Mouse (Mus musculus) limb, embryonic 11.5 days (tissue): ENCODE results near the gene Acox2. TPM values are rescaled to one million over a fixed set of nuclear protein-coding genes. Genes with fewer than 3 reads are reported as not detected.

Source experiments
- ATAC-seq: fragments of 200-750 bp; cut with Nextera tagmentation; 2 replicates; pipeline ENCODE4 v1.8.0; 2017; ENCODE audit warnings: low read depth; ENCODE audit not compliant: insufficient number of reproducible peaks, low FRiP score, low TSS enrichment
- DNase-seq: peaks from one replicate; pipeline ENCODE4 v3.0.0-alpha.2; 2015; ENCODE audit warnings: low spot score
- H3K27ac ChIP-seq: fragments of 300-500 bp; sonication (generic); replicated peaks from 2 replicates; pipeline ENCODE4 v1.5.1; 2014; ENCODE audit warnings: low read depth, mild to moderate bottlenecking, low read length
- H3K27me3 ChIP-seq: fragments of 300-500 bp; sonication (generic); 2 replicates; pipeline ENCODE4 v1.6.1; 2014; ENCODE audit warnings: mild to moderate bottlenecking, low read length, mixed read lengths; ENCODE audit not compliant: control insufficient read depth, insufficient read depth
- H3K36me3 ChIP-seq: fragments of 300-500 bp; sonication (generic); 2 replicates; pipeline ENCODE4 v1.6.1; 2014; ENCODE audit warnings: mild to moderate bottlenecking, low read length, moderate library complexity, mixed read lengths; ENCODE audit not compliant: control insufficient read depth, insufficient read depth
- H3K4me1 ChIP-seq: fragments of 300-500 bp; sonication (generic); 2 replicates; pipeline ENCODE4 v1.6.1; 2014; ENCODE audit warnings: low read length, mixed read lengths; ENCODE audit not compliant: control insufficient read depth, insufficient read depth
- H3K4me2 ChIP-seq: fragments of 300-500 bp; sonication (generic); 2 replicates; pipeline ENCODE4 v1.6.1; 2014; ENCODE audit warnings: low read depth, mild to moderate bottlenecking, moderate library complexity; ENCODE audit not compliant: severe bottlenecking
- H3K4me3 ChIP-seq: fragments of 300-500 bp; sonication (generic); 2 replicates; pipeline ENCODE4 v1.5.1; 2014; ENCODE audit warnings: low read depth, low read length
- H3K9ac ChIP-seq: fragments of 300-500 bp; sonication (generic); 2 replicates; pipeline ENCODE4 v1.6.1; 2014; ENCODE audit warnings: mild to moderate bottlenecking, low read length
- H3K9me3 ChIP-seq: fragments of 300-500 bp; sonication (generic); 2 replicates; pipeline ENCODE4 v1.6.1; 2016; ENCODE audit warnings: low read length; ENCODE audit not compliant: control insufficient read depth
- WGBS: fragments of 180-500 bp; shearing (Covaris S2); extraction: QIAGEN DNeasy Blood & Tissue Kit; methylation state at CpG from one replicate; pipeline ENCODE4 v1.1.7; 2014; 5-methylcytosine and 5-hydroxymethylcytosine counted together
- polyA plus RNA-seq: library from polyadenylated mRNA; unstranded; fragments of >200 nt; fragmentation: Nextera tagmentation; extraction: Ambion mirVana; gene quantifications from 2 replicates; pipeline ENCODE4 v1.2.1, GENCODE M21; 2014

Acox2 gene
- polyA plus RNA-seq, 1 experiment from 2014 or later = not detected

DNA sequence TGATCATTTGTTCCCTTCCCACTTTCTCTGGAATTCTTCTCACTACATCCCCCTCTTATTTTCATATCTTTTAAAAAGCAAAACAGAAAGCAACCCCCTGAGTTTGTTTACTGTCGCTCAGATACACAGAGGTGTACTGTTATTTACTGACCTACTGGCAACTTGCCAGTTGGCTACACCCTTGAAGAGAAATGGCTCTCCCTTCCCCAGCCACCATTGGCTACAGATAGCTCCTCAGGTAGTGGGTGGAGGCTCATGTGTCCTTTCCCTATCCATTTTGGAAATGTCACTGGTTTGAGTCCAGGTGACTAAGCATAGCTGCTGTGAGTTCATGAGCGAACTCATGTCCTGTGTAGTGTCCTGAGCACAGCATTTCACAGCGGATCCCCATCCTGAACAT lies 57.4 kb downstream of the Acox2 start:
- WGBS = 82% methylated on average over 3 of the region's 3 CpGs
- no peak overlapping the region for H3K27ac ChIP-seq
- no peak overlapping the region for H3K4me2 ChIP-seq
- no peaks in the 10 kb centered on the region for H3K36me3 ChIP-seq
- ATAC-seq (no peak), DNase-seq (no peak)
- no peak overlapping the region for H3K9ac ChIP-seq
- H3K4me3 ChIP-seq = no peak overlapping the region
- no peaks in the 10 kb centered on the region for H3K27me3 ChIP-seq
- no peaks in the 10 kb centered on the region for H3K9me3 ChIP-seq
- no peaks in the 10 kb centered on the region for H3K4me1 ChIP-seq

- H3K27me3 ChIP-seq = no peaks in the 10 kb centered on the region
- DNase-seq (no peak), ATAC-seq (no peak)
- WGBS = 93% methylated on average over 5 of the region's 5 CpGs
- no peaks in the 10 kb centered on the region for H3K4me1 ChIP-seq
- no peak overlapping the region for H3K9ac ChIP-seq
- H3K4me3 ChIP-seq = no peak overlapping the region
- no peaks in the 10 kb centered on the region for H3K9me3 ChIP-seq
- H3K36me3 ChIP-seq = no peaks in the 10 kb centered on the region
- H3K4me2 ChIP-seq = no peak overlapping the region
- H3K27ac ChIP-seq = no peak overlapping the region
Observed at GRCm38 (mm10) chr14:8200769-8201168, 58.4 kb downstream of the Acox2 start.

- H3K27ac ChIP-seq = no peak overlapping the region
- H3K36me3 ChIP-seq = no peaks in the 10 kb centered on the region
- H3K27me3 ChIP-seq = no peaks in the 10 kb centered on the region
- H3K9me3 ChIP-seq = no peaks in the 10 kb centered on the region
- ATAC-seq = no peak
- 82% methylated on average over 6 of the region's 6 CpGs for WGBS
- H3K9ac ChIP-seq = no peak overlapping the region
- H3K4me1 ChIP-seq = 0 out of 2 replicates have a peak, but pooled peaks cover 4% of the 10 kb centered on the region
- DNase-seq = no peak
- no peak overlapping the region for H3K4me2 ChIP-seq
- no peak overlapping the region for H3K4me3 ChIP-seq
Observed at GRCm38 (mm10) chr14:8192727-8193126, 66.4 kb downstream of the Acox2 start.

DNA sequence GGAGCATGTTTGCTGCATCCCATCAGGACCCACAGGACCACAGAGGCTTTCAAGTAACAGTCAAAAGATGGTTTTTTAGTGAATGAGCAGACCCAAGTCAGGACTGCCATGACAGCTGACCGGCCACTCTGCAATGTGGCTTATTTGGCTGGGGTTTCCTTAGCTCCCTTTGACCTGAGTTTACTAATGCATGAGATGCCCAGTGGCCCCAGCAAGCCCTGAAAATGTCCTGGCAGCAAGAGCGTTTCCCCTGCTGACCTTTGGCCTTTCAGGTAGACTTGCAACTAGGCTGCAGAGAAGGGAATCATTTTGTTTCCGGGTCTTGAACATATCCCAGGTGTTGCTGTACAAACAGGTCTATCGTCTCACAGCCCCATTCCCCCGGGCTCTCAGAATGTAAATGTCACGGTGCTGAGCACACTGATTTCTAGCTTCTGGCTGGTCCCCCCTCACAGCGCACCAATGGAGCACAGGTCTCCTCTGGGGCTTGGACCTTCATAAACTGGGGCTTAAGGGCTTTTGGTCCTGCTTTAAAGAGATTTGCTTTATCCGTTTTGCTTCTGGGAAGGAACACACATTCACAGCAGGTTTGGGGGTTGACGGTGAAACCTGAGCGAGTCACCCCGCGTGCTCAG lies 67.7 kb downstream of the Acox2 start:
- H3K4me1 ChIP-seq = 0 out of 2 replicates have a peak, but pooled peaks cover 4% of the 10 kb centered on the region
- no peaks in the 10 kb centered on the region for H3K27me3 ChIP-seq
- H3K36me3 ChIP-seq = no peaks in the 10 kb centered on the region
- no peak overlapping the region for H3K27ac ChIP-seq
- H3K4me2 ChIP-seq = no peak overlapping the region
- ATAC-seq (no peak), DNase-seq (no peak)
- WGBS = 54% methylated on average over 12 of the region's 12 CpGs
- no peaks in the 10 kb centered on the region for H3K9me3 ChIP-seq
- H3K4me3 ChIP-seq = no peak overlapping the region
- H3K9ac ChIP-seq = no peak overlapping the region

DNA sequence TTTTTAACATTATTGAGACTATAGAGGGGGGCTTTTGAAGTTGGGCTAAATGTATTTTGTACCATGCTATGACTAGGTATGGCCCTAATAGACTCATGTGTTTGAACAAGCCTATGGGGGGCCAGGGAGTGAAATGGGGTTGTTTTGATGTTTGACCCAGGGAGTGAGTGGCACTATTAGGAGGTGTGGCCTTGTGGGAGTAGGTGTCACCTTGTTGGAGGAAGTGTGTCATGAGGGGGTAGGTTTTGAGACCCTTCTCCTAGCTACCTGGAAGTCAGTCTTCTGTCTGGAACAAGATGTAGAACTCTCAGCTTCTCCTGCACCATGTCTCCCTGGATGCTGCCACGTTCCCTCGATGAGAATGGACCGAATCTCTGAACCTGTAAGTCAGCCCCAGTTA lies 68.6 kb downstream of the Acox2 start:
- ATAC-seq (no peak), DNase-seq (no peak)
- H3K9me3 ChIP-seq = no peaks in the 10 kb centered on the region
- 0 out of 2 replicates have a peak, but pooled peaks cover 4% of the 10 kb centered on the region for H3K4me1 ChIP-seq
- WGBS = 88% methylated on average over 3 of the region's 3 CpGs
- no peak overlapping the region for H3K9ac ChIP-seq
- H3K27me3 ChIP-seq = no peaks in the 10 kb centered on the region
- H3K36me3 ChIP-seq = no peaks in the 10 kb centered on the region
- no peak overlapping the region for H3K27ac ChIP-seq
- H3K4me3 ChIP-seq = no peak overlapping the region
- no peak overlapping the region for H3K4me2 ChIP-seq

- H3K9me3 ChIP-seq = no peaks in the 10 kb centered on the region
- no peak overlapping the region for H3K9ac ChIP-seq
- H3K4me3 ChIP-seq = no peak overlapping the region
- 92% methylated on average over 6 of the region's 6 CpGs for WGBS
- no peak for DNase-seq
- H3K36me3 ChIP-seq = no peaks in the 10 kb centered on the region
- H3K4me1 ChIP-seq = 0 out of 2 replicates have a peak, but pooled peaks cover 2% of the 10 kb centered on the region
- no peak overlapping the region for H3K4me2 ChIP-seq
- ATAC-seq = no peak
- no peak overlapping the region for H3K27ac ChIP-seq
- no peaks in the 10 kb centered on the region for H3K27me3 ChIP-seq
Observed at GRCm38 (mm10) chr14:8186278-8187045, 72.7 kb downstream of the Acox2 start.

GRCm38 (mm10) chr14:8183330-8183729 lies 75.8 kb downstream of the Acox2 start:
- 55% methylated on average over 3 of the region's 3 CpGs for WGBS
- no peak for ATAC-seq

GRCm38 (mm10) chr14:8180371-8181035 lies 78.7 kb downstream of the Acox2 start:
- H3K27ac ChIP-seq = no peak overlapping the region
- no peak overlapping the region for H3K4me3 ChIP-seq
- H3K36me3 ChIP-seq = no peaks in the 10 kb centered on the region
- no peaks in the 10 kb centered on the region for H3K4me1 ChIP-seq
- WGBS = 76% methylated on average over 4 of the region's 4 CpGs
- H3K4me2 ChIP-seq = no peak overlapping the region
- ATAC-seq = no peak
- no peaks in the 10 kb centered on the region for H3K27me3 ChIP-seq
- no peaks in the 10 kb centered on the region for H3K9me3 ChIP-seq
- no peak overlapping the region for H3K9ac ChIP-seq
- DNase-seq = no peak

More at GRCm38 (mm10) chr14:8183330-8183729, 75.8 kb downstream of the Acox2 start:
- no peaks in the 10 kb centered on the region for H3K4me1 ChIP-seq
- no peak overlapping the region for H3K9ac ChIP-seq
- no peak overlapping the region for H3K4me2 ChIP-seq
- H3K27me3 ChIP-seq = no peaks in the 10 kb centered on the region
- no peaks in the 10 kb centered on the region for H3K9me3 ChIP-seq
- H3K36me3 ChIP-seq = no peaks in the 10 kb centered on the region
- H3K27ac ChIP-seq = no peak overlapping the region
- no peak for DNase-seq
- no peak overlapping the region for H3K4me3 ChIP-seq
